Mouse (Mus musculus) lung, adult 2 months (tissue): ENCODE results near the gene Pnpla5. TPM values are rescaled to one million over a fixed set of nuclear protein-coding genes. Genes with fewer than 3 reads are reported as not detected.

Source experiments
- DNase-seq: peaks from one replicate; pipeline ENCODE4 v3.0.0; 2022
- H3K4me1 ChIP-seq: fragments of 200-500 bp; 2 replicates; pipeline ENCODE4 v1.6.1; 2011; ENCODE audit warnings: low read length; ENCODE audit not compliant: control insufficient read depth, insufficient read depth
- H3K4me3 ChIP-seq: fragments of 200-500 bp; replicated peaks from 2 replicates; pipeline ENCODE3; 2011; ENCODE audit warnings: low read depth, mild to moderate bottlenecking, control low read depth, low read length; ENCODE audit errors: extremely low read depth
- CTCF ChIP-seq: fragments of 200-500 bp; IDR thresholded peaks from 2 replicates; pipeline ENCODE4 v1.5.1; 2011; ENCODE audit warnings: mild to moderate bottlenecking, low read length, control low read depth; ENCODE audit not compliant: insufficient read depth
- POLR2A ChIP-seq: fragments of 200-500 bp; IDR thresholded peaks from 2 replicates; pipeline ENCODE4 v1.6.1; 2011; ENCODE audit warnings: low read depth, mild to moderate bottlenecking, control low read depth, low read length, borderline replicate concordance; ENCODE audit errors: extremely low read depth
- WGBS: fragments of 180-500 bp; shearing (Covaris S2); methylation state at CpG from one replicate; pipeline ENCODE4 v1.1.7; 2018; 5-methylcytosine and 5-hydroxymethylcytosine counted together
- polyA plus RNA-seq: library from polyadenylated mRNA; depleted of rRNA; stranded (reverse); fragments of >200 nt; gene quantifications from 2 replicates; pipeline ENCODE4 v1.2.3, GENCODE M21; 2012

Gene Pnpla5
- polyA plus RNA-seq, 1 experiment = 1.0 TPM

DNA sequence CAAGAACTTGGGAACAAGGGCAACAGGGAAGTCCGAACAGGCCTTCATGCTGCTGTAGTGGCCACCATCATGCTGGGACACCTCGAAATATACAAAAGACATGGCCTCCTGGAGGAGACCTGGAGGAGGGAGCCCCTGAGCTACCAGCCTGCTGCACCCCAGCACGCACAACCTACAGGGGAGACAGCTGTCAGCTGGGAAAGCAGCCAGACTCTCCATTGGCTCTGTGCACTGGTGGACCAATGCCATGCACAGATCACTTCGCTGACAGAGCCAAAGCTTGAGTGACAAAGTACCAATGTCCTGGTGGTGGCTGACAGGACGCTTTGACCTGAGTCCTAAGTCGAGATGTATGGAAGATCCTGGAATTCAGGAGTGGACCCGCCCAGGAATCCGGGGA is 26.9 kb downstream of the Pnpla5 start:
- H3K4me1 ChIP-seq = no peaks in the 10 kb centered on the region
- no peak overlapping the region for H3K4me3 ChIP-seq
- TF ChIP-seq CTCF = no peak
- TF ChIP-seq POLR2A = no peak
- no peak for DNase-seq
- WGBS = 70% methylated on average over 8 of the region's 8 CpGs

DNA sequence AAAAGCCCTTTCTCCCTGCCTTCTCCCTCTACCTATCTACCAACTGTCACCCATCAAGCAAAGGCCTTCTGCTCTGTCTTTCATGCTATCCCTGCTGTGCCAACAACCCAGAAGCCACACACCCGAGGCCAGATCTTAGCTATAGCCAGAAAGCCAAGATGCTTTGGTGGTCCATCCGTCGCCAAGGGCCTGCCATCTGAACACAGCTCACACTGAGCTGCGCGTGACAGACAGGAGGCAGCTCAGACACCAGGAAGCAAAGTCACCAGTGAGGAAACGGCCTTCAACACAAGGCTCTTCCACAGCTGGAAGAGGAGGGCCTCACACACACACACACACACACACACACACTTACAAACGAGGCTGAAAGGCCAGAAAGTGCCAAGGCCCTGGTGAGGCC is 28.1 kb downstream of the Pnpla5 start:
- 46% methylated on average over 7 of the region's 7 CpGs for WGBS
- Histone ChIP-seq H3K4me3 (no peak overlapping the region), H3K4me1 (no peaks in the 10 kb centered on the region)
- DNase-seq = no peak
- TF ChIP-seq CTCF (no peak), POLR2A (no peak)

DNA sequence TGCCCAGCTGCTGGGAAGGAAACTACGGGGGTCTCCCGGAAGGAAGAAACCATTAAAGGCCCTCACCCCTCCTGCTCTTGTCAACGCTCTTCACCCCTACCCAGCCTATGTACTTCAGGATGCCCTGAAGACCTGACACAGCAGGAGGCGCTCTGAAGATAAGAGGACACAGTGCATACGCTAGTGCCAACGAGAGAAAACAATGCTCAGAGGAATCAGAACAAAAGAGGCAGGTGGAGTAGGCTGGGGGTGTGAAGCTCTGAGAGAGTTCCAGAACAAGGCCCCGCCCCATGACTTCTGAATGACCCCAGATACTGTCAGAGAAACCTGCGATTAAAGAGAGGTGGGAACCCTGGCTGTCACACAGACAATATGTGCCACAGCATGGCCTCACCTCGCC is 36.2 kb downstream of the Pnpla5 start:
- no peak for DNase-seq
- no peak for TF ChIP-seq CTCF
- no peak for TF ChIP-seq POLR2A
- no peak overlapping the region for H3K4me3 ChIP-seq
- H3K4me1 ChIP-seq = no peaks in the 10 kb centered on the region
- 24% methylated on average over 9 of the region's 9 CpGs for WGBS

DNA sequence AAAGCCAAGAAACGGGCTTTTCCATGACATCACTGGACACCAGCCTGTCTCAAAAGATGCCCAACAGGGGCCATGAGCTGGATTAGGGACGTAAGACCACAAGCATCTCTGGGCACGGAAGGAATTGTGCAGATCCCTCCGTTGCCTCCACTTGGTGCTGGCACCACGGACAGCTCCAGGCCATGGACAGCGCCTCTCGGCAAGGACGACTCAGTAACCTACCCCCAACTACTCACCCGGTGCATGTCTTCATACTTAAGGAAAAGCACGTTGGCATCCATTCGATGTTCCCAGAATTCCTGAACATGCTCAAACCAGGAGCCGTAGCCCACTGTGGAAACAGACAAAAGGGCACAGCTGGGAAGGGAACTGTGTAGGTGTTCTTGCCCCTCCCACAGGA is 36.6 kb downstream of the Pnpla5 start:
- DNase-seq = no peak
- WGBS = 26% methylated on average over 12 of the region's 12 CpGs
- Histone ChIP-seq H3K4me3 (no peak overlapping the region), H3K4me1 (no peaks in the 10 kb centered on the region)
- no peak for TF ChIP-seq CTCF
- TF ChIP-seq POLR2A = no peak

DNA sequence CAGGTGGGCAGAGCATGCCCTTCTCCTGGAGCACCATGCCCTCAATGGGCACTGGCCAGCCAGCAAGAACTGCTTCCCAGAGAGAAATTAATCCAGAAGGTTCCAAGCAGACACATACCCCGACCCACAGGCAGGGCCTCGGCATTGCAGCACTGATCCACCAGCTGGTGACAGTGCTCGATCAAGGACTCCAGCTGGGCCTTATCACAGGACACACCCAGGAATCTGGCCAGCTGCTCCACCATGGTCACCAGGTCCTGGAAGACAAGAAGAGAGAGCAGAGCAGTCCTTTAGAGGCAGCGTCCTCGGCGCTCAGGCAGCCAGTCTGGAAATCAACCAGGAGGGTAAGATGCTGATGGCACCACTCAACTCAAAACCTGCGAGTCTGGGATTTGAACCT is 42.9 kb downstream of the Pnpla5 start:
- Histone ChIP-seq H3K4me1 (no peaks in the 10 kb centered on the region), H3K4me3 (no peak overlapping the region)
- WGBS = 48% methylated on average over 7 of the region's 7 CpGs
- no peak for TF ChIP-seq CTCF
- TF ChIP-seq POLR2A = no peak
- peak; percentile 9 for DNase-seq

DNA sequence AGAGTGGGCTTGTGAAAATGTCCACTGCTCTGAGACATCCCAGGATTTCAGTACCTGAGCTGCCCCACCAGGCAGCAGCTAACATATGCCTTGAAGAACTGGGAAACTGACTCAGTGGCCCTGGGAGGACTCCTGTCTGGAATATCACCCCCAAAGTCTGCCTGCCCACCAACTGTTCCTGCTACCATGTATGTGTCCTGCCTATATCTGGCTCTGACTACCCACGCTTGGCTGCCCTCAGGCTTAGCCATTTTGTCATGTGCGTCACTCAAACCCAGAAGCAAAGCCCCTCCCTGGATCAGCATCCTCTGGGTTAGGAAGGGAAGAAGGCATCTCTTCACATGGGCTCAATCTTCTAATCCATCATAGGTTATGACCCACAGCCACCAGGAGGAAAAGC is 43.5 kb downstream of the Pnpla5 start:
- Histone ChIP-seq H3K4me1 (no peaks in the 10 kb centered on the region), H3K4me3 (no peak overlapping the region)
- 69% methylated on average over 2 of the region's 2 CpGs for WGBS
- no peak for DNase-seq
- no peak for TF ChIP-seq POLR2A
- no peak for TF ChIP-seq CTCF

DNA sequence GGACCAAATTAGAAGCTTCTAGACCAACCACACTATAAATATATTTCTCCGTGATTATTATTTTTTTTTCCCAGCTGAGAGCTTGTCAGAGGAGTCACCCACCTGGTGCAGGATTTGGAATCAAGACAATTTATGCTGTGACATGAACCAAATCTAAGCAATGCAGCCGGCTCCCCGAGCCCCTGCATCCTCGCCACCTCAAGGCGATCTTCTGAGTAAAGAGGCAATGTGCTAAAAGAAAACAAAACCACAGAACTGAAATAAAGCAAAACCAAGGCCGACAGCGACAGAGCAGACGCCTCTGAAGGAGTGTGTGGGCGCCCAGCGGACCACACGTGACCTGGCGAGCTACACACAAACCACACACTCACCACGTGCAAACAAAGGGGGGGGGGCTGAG is 44.3 kb downstream of the Pnpla5 start:
- H3K4me1 ChIP-seq = no peaks in the 10 kb centered on the region
- no peak for DNase-seq
- no peak for TF ChIP-seq CTCF
- no peak for TF ChIP-seq POLR2A
- no peak overlapping the region for H3K4me3 ChIP-seq
- WGBS = 61% methylated on average over 13 of the region's 13 CpGs

DNA sequence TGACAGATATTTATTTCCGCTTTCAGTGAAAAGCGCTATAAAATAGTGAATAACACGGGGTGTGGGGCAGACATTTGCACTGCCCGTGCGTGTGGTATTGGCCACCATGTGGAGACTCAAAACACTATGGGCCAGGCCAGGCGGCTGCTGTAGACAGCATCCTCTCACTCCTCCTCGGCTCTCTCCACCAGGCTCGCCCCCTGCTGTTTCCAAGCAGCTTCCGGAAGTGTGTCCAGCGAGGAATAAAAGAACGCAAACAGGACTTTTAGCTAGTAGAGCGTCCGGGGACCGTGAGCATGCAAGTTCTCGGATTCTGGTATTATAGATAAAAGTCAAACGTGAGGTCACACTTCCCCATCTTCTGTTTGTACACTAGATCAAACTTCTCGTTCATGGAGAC is 45.8 kb downstream of the Pnpla5 start:
- Histone ChIP-seq H3K4me1 (no peaks in the 10 kb centered on the region), H3K4me3 (no peak overlapping the region)
- no peak for TF ChIP-seq POLR2A
- TF ChIP-seq CTCF = no peak
- 60% methylated on average over 17 of the region's 17 CpGs for WGBS
- no peak for DNase-seq

DNA sequence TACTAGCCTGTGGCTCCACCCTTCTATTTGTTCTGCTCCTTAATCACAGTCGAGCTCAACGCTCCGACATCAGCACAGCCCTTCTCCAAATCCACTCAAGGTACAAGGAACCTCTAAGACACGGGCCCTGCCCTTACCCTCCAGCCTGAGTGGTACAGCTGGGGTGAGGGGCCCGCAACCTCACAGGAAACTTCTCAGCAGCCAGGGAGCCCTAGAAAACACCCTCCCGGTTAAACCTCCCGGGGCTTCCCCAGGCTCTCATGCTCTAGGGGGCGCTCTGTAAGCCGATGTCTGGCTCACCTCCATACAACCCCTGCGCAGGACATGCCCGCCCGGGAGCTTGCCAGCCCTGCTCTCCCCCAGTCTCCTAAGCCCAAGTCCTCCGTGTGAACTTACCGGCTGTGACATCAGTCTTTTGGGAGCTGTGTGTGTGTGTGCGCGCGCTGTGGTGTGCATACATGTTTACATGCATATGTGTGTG is 48.2 kb downstream of the Pnpla5 start:
- no peak overlapping the region for H3K4me3 ChIP-seq
- no peaks in the 10 kb centered on the region for H3K4me1 ChIP-seq
- peak; percentile 9 for DNase-seq
- 17% methylated on average over 17 of the region's 17 CpGs for WGBS
- no peak for TF ChIP-seq CTCF
- no peak for TF ChIP-seq POLR2A

DNA sequence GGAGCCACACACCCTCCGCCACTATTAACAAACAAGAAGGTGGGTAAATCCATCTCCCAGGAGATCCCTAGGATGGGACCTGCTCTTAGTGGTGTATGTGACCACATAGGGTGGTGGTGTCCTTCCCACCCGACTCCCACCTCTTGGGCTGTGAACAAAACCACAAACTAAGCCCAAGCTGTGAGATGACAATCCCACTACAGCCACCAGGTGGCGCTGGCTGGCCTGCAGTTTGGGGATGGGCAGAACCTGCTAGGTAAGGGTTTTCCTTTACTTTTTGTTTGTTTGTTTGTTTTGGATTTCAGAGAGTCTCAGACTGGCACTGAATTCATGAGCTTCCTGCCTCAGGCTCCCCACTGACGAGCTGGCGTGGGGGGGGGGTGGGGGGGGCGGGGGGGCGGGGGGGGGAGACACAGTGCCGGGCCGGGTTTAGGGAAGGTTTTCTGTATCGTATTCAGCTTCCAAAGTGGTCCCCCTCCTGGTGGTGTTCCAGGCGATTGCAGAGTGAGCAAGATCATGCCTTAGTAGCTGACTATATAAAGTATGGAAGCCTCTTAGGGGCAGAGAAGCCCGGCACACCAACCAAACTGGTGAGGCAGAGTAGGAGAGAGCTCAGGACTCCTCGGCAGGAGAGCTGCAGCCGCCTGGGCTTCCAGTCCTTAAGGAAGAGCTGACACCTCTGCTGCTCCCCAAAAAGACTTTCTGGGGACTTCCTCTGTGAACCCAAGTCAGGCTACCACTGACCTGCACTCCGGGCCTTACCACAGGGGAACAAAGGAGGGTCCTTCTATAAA is 48.9 kb downstream of the Pnpla5 start:
- Histone ChIP-seq H3K4me3 (no peak overlapping the region), H3K4me1 (no peaks in the 10 kb centered on the region)
- 11% methylated on average over 12 of the region's 15 CpGs for WGBS
- TF ChIP-seq CTCF = peak; percentile 86
- TF ChIP-seq POLR2A = no peak
- DNase-seq = peak; percentile 58
